Mouse (Mus musculus) kidney, adult 11 months (tissue): ENCODE results near the gene Ugt1a7c.

ENCODE experiments used
- DNase-seq: peaks from one replicate; pipeline ENCODE4 v3.0.0; 2022

The Ugt1a7c gene

DNA sequence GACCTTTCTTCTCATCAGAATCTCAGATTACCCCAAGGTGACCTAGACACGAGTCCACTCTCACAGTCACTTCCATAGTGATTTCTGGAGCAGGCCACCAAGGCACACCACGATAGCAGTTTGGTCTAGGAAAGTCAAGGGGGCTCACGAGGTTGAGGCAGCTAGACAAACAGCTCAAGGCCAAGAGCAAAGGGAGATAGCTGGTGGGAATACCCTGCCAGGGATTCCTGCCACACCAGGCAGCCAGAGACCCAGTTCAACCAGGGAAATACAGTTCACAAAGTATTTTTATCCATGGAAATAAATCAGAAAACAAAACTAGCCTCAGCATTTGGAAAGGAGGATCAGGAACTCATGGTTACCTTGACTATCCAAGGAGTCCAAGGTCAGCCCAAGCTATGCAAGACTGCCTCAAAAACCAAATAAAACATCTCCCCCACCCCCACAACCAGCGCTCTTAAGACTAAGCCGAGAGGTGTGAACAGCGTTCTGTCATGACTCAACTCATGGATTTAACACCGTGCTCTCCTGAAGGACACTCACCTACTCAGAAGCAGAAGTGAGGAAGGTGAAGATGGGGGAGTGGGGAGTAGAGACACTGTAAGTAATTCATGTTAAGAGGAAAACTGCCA lies 169.5 kb downstream of the Ugt1a7c start:
- no peak for DNase-seq

DNA sequence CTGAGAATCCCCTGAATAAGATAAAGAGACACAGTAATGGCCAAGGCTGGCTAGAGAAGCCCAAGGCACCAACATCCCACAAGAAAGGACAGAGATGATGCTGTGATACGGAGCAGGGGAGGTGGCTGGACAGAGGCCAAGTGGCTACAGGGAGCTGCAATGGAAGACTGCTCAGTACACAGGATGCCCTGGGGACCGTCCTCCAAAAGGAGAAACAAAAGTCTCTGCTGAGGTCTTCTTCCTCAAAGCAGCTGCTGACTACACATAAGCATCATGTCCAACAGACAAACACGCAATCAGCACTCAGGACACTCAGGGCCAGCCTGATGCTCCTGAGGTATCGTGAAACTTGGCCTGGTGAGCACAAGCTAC lies 170.0 kb downstream of the Ugt1a7c start:
- DNase-seq = no peak

DNA sequence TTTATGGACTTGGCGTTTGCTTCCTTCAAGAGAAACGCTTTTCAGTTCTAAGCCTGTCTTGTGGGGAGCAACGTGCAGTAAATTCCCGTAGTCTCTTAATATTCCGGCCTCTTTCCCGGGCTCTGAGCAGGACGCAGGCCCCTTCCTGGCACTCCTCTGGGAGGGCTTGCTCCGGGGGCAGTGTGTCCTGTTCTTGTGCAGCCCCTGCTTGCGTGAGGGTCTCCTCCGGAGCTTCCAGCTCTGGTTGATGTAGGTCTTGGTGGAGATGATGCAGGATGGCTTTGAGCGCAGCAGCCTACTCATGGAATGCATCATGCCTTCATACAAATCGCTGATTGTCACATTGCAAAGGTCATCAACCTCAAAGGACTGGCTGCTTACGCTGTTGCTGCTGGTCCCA lies 171.3 kb downstream of the Ugt1a7c start:
- DNase-seq = no peak

DNA sequence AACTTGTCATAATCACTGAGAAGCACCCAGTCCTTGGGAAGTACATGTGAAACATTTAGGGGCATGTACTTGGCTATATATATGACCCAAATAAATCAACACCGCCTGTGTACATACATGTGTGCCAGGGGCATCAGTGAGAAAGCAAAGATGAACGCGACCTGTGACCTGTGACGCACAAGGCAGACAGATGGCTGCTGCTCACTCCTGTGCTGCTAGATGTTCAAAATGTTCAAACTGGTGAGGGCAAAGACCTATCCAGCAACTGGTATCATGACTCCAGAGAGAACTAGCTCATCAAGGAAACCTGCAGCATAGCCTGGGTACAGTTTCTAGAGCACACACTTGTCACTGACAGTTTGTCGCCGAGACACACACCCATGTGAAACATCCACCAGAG lies 172.6 kb downstream of the Ugt1a7c start:
- no peak for DNase-seq

DNA sequence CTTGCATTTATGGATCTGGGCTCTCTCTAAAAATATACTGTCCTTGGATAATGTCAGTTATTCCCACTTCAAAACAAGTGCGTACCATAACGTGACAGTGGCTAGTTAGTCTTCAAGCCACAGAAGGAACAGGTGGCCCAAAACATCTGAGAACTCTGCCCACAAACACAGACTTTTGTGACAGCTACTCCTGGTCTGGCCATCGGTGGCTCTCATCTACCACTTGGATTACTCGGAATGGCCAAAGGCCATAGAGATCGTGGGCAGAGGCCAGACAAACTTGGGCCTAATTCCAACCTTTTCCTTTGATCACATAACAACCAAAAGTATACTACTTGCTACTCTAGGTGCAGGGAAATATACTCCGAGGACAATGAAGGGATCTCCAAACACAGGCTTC lies 173.2 kb downstream of the Ugt1a7c start:
- no peak for DNase-seq
